Mouse (Mus musculus) cerebellum, adult 9-11 months (tissue): ENCODE results near the gene Fgf2.

Source experiments
- DNase-seq: peaks from one replicate; pipeline ENCODE4 v3.0.0; 2022

The Fgf2 gene

DNA sequence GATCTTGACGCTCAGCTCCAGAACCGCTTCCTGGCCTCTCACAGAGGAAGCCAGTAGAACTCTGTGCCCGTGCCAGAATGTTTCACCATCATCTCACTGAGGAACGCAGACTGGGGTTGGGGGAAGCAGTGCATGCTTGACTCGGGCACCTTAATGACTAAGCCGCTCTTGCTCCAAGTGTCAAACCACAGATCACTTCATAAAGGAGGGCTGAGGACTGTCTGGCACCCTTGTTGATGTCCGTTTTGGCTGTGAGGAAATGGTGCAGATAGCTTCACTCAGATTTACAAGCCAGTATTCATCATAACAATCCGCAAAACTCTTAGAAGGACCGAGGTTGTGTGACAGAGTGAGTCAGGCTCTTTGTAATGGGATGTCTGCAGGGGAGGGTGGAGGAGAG, 12.6 kb downstream of the Fgf2 start:
- no peak for DNase-seq

DNA sequence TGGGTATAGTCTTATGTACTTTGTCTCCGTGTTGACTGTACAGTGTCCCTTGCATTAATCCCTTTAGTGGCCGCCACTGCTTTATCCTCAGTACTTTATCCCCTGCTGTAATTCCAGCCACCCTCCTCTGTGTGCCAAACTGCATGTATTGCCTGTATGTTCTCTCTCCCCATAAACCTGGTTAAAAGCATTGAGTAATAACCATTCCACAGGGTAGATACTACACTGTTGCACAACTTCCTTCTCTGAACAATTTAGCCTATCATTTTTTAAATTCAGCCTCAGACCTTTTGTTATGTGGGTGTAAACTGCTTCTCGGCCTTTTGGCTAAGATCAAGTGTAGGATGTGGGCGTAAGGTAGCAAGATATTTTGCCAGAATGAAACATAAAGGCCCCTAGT, 17.0 kb downstream of the Fgf2 start:
- DNase-seq: no peak

DNA sequence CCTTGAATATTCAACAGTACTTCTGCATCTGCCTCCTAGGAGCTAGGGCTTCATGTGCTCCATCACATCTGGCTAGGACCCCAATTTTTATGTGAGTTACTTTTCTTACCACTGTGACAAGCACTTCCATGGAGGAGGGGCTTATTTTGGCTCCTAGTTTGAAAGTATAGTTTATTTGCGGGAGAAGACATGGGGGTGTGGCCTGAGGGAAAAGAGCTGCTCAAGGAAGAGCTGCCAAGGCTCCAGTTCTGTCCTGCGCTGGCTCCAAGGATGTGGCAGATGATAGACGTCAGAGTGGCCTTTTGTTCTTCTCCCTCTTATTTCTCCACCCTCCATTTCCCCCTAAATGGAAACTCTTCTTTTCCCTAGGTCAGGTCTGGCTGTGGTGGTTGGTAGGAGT, 17.8 kb downstream of the Fgf2 start:
- DNase-seq: no peak

- no peak for DNase-seq
Measured at GRCm38 (mm10) chr3:37366381-37367053, 18.4 kb downstream of the Fgf2 start.

DNA sequence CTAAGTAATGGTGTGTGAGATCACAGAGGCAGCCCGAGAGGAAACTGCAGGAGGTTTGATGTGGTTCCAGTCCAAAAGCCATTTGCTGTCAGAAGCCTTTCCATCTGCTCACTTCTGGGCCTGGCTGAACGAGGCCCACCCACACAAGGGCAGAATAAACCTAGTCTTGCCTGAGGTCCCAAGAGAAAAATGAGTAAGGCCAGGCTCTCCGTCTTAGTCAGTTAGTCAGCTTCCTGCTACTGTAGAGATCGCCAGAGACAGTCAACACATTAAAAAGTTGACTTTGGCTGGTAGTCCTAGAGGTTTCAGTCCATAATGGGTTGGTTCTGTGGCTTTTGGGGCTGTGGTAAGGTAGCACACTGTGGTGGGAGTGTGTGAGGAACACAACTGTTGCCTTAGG, 22.3 kb downstream of the Fgf2 start:
- no peak for DNase-seq

DNA sequence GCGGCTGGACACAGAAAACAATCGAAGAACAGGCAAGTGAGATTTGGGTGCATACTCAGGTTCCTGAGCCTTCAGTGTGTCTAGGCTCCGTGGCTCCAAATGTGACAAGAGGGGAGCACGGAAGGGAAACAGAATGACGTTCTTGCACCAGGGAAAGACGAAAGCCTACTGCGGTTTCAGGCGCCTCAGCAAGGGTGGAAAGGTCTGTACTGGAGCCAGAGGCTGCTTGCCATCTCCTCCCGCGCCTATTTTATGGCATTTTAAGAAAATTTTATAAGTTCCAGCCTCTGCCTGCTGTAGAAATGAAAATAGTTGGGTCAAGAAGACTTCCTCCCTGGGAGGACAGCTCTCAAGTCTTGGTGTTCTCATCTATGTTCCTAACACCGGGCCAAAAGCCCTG, 25.6 kb downstream of the Fgf2 start:
- DNase-seq: no peak

- no peak for DNase-seq
Measured at GRCm38 (mm10) chr3:37377926-37378325, 29.8 kb downstream of the Fgf2 start.

DNA sequence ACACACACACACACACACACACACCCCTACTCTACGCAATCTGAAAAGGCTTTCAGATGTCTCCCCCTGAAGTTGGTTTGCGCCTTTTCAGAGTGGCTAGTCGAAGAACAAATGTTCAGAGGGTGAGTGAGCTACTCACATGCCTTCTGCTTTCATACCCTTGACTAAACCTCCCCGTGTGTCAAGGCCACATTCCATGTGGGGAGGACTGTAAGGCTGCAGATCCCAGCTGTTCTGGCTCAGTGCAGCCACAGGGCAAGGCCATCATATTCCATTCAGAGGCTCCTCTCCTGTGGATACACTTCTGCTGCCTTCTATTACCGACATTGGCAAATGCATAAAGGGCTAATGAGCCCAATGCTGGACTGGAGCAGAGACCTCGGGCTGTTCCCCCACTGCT, 30.3 kb downstream of the Fgf2 start:
- DNase-seq: no peak

- DNase-seq: no peak
Measured at GRCm38 (mm10) chr3:37379201-37379600, 31.1 kb downstream of the Fgf2 start.

DNA sequence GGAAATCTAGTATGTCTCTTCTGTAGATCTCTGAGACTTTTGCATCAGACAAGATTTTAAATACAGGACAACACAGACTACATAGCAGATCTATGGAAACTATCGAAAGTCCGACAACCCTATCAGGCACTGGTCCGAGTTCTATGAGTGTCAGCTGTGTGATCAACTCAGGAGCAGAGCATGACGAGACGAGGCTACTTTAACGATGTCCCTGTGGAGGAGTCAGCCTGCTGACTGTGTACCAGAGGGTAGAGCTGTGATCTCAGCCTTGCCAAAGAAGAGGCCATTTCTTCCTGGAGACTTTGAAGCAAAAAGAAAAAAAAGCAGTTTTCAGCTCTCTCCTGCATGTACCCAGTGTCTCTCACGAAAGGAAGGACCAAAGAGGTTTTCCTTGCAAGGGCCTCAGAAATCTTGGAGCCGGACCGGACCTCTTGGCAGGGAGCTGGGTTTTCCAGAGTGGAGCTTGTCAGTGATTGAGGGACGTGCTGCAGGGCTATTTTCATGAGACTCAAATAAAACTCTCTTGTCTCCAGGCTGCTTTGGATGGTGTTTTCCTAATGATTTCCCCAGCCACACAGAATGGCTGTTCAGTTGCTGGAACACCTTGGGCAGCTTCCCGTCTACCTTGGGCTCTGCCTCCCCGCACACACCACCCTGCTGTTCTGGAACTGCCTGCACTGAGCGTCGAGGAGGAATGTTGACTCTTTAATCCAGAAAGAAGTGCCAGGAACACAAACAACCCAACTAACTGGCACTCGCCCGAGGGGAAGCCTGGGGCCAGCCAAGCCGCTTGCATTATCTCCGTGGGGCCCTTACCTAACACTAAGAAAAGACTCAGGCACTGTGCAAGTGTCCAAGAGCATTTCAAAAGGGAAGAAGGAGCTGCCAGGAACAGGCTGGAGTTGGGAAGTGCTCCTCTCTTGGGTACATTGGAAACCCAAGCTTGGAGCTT, 32.1 kb downstream of the Fgf2 start:
- DNase-seq: peak; percentile 5

- DNase-seq: no peak
Measured at GRCm38 (mm10) chr3:37381457-37381856, 33.3 kb downstream of the Fgf2 start.

- DNase-seq: no peak
Measured at GRCm38 (mm10) chr3:37383096-37383765, 35.1 kb downstream of the Fgf2 start.

DNA sequence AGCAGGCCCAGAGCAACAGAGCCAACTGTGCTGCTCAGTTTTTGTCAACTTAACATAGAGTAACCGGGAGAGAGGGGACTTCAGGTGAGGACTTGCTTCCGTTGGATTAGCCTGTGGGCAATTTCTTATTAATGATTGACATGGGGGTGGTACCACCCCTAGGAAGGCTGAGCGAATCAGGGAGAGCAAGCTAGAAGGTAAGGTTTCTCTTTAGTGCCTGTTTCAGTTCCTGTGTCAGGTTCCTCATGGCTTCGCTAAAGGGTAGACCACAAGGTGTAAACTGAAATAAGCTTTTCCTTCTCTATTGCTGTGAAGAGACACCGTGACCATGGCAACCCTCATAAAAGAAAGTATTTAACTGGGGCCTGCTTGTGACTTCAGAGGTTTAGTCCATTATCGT, 39.2 kb downstream of the Fgf2 start:
- DNase-seq: no peak

DNA sequence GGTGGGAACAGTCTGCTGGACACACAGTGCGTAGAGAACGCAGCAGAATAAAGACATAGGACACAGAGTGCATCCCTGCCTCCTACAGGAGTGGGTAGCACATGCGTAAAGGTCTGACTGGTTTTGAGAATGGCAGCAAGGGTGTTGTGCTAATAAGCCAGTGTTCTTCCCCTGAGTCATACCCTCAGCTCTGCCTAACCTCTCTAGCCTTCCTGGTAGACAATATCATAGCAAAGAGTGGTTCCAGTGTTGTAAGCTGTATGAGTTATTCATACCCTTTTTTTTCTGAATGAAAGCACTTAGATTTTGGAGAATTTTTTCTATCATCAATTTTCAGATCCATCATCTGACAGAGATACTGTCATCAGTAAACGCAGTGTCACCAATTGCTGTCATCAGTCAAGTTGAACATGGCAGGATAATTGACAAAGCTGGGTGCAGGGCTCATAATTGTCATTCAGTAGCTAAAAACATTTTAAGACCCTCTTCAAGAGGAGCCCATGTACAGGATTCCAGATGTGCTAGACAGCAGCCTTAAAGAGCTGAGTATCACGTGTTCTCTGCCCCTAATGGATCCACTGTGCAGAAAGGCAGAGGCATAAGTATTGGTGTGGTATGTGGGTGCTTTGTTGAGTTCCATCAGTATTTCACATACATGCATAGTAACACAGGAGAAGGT, 48.9 kb downstream of the Fgf2 start:
- DNase-seq: no peak

GRCm38 (mm10) chr3:37397646-37398045, 49.5 kb downstream of the Fgf2 start:
- DNase-seq: no peak

- DNase-seq: peak; percentile 27
Measured at GRCm38 (mm10) chr3:37398661-37399395, 50.7 kb downstream of the Fgf2 start.

DNA sequence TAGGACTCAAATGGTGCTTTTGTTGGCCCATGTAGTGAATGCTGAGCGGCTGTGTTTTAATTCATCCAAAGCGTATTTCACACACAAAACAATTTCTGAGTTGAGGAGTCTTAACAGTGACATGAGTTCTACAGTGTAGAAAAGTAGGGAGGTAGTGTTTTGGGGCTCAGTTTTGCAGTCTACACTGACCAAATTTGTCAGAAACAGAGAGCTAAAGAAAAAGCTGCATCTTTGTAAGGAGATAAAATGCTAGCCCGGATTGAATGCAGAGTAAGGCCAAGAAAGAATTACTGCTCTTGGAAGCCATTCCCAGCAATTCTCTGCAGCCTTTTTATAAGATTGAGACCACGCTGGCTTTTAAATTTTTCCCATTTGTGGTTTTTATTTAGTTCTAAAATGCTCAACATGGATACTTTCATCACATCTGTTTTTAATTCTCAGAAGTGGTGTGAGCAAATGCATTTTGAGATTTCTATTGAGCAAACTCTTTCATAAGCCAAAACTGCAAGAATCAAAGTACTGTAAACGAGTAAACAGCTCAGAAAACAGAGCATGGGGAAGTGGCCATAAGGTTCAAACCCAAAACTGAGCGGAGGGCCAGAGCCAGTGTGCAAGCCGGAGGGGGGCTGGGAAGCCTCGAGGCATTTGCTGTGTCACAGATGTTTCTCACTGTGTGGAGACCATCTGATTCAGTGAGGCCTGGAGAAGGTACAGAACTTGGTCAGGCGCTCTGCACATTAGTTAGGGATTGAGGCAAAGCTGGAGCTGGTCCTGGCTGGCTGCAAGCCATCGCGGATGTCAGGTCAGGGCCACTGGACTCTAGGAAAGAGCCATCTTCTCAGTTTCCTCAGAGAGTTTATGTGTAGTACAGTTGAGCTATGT, 53.8 kb downstream of the Fgf2 start:
- DNase-seq: no peak

DNA sequence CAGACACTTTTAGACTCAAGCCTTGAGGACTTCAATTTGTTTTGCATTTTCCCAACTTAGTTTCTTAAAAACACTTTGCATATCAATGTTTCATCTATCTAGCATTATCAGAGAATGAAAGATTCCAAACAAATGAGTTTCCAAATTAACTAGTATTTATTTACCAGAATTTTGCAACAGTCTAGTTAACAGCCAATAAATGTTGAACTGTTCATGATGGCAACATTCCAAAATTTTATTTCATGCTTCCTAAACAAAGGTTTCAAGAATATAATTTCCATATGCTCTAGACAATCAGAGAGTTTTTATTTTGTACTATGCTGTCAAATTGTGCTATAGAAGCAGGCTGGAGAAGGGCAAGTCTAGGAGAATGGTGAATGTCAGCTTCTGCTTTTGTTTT, 59.5 kb downstream of the Fgf2 start:
- no peak for DNase-seq

DNA sequence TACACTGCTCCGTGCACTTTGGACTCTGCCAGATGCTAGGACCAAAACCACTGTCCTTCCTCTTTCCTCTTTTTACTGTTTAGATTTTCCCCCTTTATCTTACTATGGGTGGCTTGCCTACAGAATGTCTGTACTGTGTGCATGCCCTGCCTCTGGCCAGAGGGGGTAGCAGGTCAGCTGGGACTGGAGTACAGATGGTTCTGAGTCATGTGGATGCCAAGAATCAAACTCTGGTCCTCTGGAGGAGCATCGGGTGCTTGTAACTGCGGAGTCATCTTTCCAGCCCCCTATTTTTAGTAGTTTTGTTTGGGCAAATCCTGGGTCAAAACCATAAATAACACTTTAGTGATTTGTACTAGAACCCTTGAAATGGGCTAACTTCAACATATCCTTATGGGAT, 65.3 kb downstream of the Fgf2 start:
- DNase-seq: no peak

DNA sequence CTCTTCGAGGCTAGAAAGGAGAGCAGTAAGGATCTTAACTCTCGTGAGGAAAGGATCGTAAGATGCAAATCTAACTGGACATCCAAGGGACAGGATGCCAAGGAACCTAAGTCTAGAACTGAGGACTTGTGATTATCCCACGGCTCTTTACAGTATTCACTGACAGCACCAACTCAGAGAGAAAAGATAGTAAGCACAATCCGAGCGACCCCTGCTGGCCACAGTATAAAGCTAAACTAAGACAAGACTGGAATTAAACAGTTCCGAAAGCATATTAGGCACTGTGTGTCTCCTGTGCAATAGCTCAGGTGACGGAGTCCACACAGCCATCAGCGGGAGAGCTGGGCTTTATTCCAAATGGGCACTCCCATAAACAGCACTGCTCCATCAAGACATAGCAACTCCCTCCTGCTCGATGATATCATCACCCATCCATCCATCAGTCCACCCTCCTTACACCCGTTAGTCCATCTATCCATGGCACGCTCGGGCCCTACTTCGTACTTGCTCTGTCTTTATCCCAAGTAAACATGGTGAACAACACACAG, 66.3 kb downstream of the Fgf2 start:
- peak; percentile 61 for DNase-seq

GRCm38 (mm10) chr3:37418341-37418740, 70.2 kb downstream of the Fgf2 start:
- peak; percentile 16 for DNase-seq
